9 mouse cellular contexts compared by ENCODE assay signal in the genomic region with DNA sequence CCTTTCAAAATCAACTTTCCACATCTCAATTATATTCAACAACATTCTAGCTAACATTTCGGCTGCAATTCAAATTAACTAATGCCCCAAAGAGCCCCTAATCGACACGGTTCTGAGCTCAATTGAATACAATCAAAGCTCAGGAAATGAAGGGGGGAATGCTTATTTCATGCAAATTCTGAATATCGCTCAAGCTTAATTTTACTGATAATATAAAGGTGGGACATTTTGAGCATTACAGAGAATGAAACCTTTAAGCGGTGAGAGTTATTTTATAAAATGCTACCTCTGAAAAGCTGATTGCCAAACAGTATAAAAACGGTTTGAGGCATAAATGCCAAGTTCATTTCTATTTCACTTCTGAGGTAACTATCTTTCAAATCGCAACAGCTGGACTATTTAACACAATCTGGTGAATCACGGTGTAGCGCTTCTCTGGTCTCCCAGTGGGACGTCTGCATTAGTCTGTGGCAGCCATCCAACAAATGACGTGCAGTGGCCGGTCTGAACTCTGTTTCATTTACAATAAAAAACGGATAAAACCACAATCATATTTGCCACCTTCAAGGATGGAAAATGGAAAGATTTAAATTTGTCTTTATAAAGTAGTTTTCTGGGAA. TPM values are rescaled to one million over a fixed set of nuclear protein-coding genes. Genes with fewer than 3 reads are reported as not detected.
A peak's percentile ranks its signal among the peaks of the same experiment; 100 is the strongest.
DNase-seq lines count a peak whose midpoint lies in the region; ATAC-seq and TF ChIP-seq lines count a peak whose summit lies in the region.
"Had no signal": no experiment of that assay in that cellular context is flagged by ENCODE, and none has a peak within 500 bp of the region (broad histone marks: within the 10 kb centered on the region; RNA-seq: fewer than 3 reads in every experiment).

No protein-coding gene starts in this region.

- no peak for TF ChIP-seq CTCF in left cerebral cortex, adult 2 months (IDR thresholded peaks at IDR 0.05)

- intact Hi-C loops in left cerebral cortex, adult 2 months (cut with DNase I): no loop called here
- intact Hi-C loops in gastrocnemius, postnatal 14 days (cut with DNase I; ENCODE audit: low total_unique reads): no loop called here

- no peak for DNase-seq in left cerebral cortex, adult 2 months (ENCODE audit: extremely low spot score in 1 of 2, low spot score in 2 of 2)
- DNase-seq in left cerebral cortex, adult 8-10 months (ENCODE audit: low spot score in 2 of 2): no peak
- peak; percentile 93 for DNase-seq in MN1 (ENCODE audit: low spot score)
- DNase-seq in adrenal gland, postnatal 25 days: peak; percentile 63
- DNase-seq in gastrocnemius, postnatal 14 days: peak; percentile 47
- no peak for DNase-seq in layer of hippocampus, postnatal 10 days (ENCODE audit: low spot score in 2 of 2)

- H3K4me1 ChIP-seq in midbrain, embryonic 12.5 days: peaks cover 28% of the 10 kb centered on the region

- ATAC-seq in midbrain, embryonic 12.5 days (ENCODE audit: low FRiP score, low read depth): no peak
- ATAC-seq in CD4-positive, CD25-positive, alpha-beta regulatory T cell, adult 4 months: no peak

- H3K36me3 ChIP-seq in midbrain, embryonic 12.5 days: no peaks in the 10 kb centered on the region

- peak overlapping the region; percentile 25 for H3K4me2 ChIP-seq in midbrain, embryonic 12.5 days (replicated peaks)

- WGBS in midbrain, embryonic 12.5 days: 24% methylated on average over 13 of the region's 13 CpGs

- no peak overlapping the region for H3K9ac ChIP-seq in midbrain, embryonic 12.5 days (replicated peaks)

- no peaks in the 10 kb centered on the region for H3K9me3 ChIP-seq in midbrain, embryonic 12.5 days
- H3K9me3 ChIP-seq: megakaryocyte, embryonic 14.5 days had no signal

- peak overlapping the region; percentile 21; the same call in 1 of the 2 replicates for H3K4me3 ChIP-seq in left cerebral cortex, adult 2 months
- H3K4me3 ChIP-seq in midbrain, embryonic 12.5 days: no peak overlapping the region

- H3K27me3 ChIP-seq in midbrain, embryonic 12.5 days: peaks cover 83% of the 10 kb centered on the region

- no peak overlapping the region for H3K27ac ChIP-seq in left cerebral cortex, adult 2 months
- no peak overlapping the region for H3K27ac ChIP-seq in midbrain, embryonic 12.5 days (replicated peaks)

RNA-seq across cellular contexts. Expression of a gene that starts 36.1 kb away (rescaled TPM):
- total RNA-seq in left cerebral cortex, adult 2 months (2021): 100 to 1,000 TPM; 208 to 220 TPM
- 100 to 1,000 TPM; 180 to 214 (median 195) TPM for total RNA-seq in left cerebral cortex, adult 8-10 months (2022)
- total RNA-seq in adrenal gland, postnatal 25 days (2021): 115 and 119 TPM in 2 replicates
- total RNA-seq in gastrocnemius, postnatal 14 days (2021): 10 to 100 TPM in 1 of 2 experiments, 1 to 10 TPM in 1; 8.6 to 13.4 TPM
- polyA plus RNA-seq in midbrain, embryonic 12.5 days (2016; fragmentation: Nextera tagmentation; extraction: Ambion mirVana): 27.9 and 28.0 TPM in 2 replicates
- polyA plus RNA-seq in CD4-positive, CD25-positive, alpha-beta regulatory T cell, adult 4 months (2017; shearing (Covaris generic)): 1 to 10 TPM in 1 of 2 experiments, under 1 TPM in 1; 0.98 to 2.1 TPM
- total RNA-seq in layer of hippocampus, postnatal 10 days (2021): 100 to 1,000 TPM; 232 to 243 TPM

RNA-seq across cellular contexts. Expression of a gene that starts 36.3 kb away (rescaled TPM):
- total RNA-seq in left cerebral cortex, adult 2 months (2021): 1 to 10 TPM; 2.0 to 2.9 TPM
- total RNA-seq in left cerebral cortex, adult 8-10 months (2022): 1 to 10 TPM; 2.2 to 3.0 (median 2.7) TPM
- 0.24 and 0.33 TPM in 2 replicates for total RNA-seq in adrenal gland, postnatal 25 days (2021)
- under 1 TPM in 1 of 2 experiments, not detected in 1; 0.10 TPM for total RNA-seq in gastrocnemius, postnatal 14 days (2021)
- polyA plus RNA-seq in midbrain, embryonic 12.5 days (2016; fragmentation: Nextera tagmentation; extraction: Ambion mirVana): 0.37 and 0.81 TPM in 2 replicates
- polyA plus RNA-seq in CD4-positive, CD25-positive, alpha-beta regulatory T cell, adult 4 months (2017; shearing (Covaris generic)): not detected
- total RNA-seq in layer of hippocampus, postnatal 10 days (2021): 1 to 10 TPM; 1.2 to 1.8 TPM

Comparison
In these comparisons a context has a peak if more than half of its experiments do, and no peak if none do; other contexts are left out.
1. DNase-seq: peak in MN1 (single experiment), adrenal gland, postnatal 25 days (single experiment) and gastrocnemius, postnatal 14 days (single experiment); none in left cerebral cortex, adult 2 months (0 of 2), left cerebral cortex, adult 8-10 months (0 of 2) and layer of hippocampus, postnatal 10 days (0 of 2).